In the genomic region with DNA sequence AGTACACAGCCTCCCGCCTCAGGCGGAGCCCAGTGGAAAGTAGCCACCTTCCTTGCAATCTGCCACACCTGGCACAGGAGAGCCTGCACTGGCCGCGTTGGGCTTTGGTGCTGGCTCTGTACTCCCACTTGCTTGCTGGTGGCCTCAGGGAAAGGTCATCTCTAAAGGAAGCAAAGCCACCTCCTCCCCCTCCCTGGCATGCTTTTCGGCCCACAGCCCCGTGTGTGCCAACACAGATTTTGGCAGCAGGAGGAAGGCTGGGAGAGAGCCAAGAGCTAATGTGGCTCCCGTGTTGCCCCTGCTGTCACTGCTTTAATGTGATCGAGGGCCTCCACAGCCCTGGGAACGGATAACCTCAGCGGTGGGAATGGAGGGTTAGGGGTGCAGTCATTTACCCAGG, we compare ENCODE assay signal across 8 mouse cellular contexts.
DNase-seq lines count a peak whose midpoint lies in the region; ATAC-seq and TF ChIP-seq lines count a peak whose summit lies in the region.

No protein-coding gene starts in this region.

- no peak overlapping the region for H3K9ac ChIP-seq in midbrain, embryonic 15.5 days

- no peak for TF ChIP-seq POLR2A in thymus, adult 2 months (IDR thresholded peaks at IDR 0.05; ENCODE audit: control insufficient read depth, extremely low read depth, insufficient read depth, low read length, poor library complexity)

- no peaks in the 10 kb centered on the region; the same call in 1 of the 2 replicates for H3K27me3 ChIP-seq in midbrain, embryonic 15.5 days (replicated peaks)
- no peaks in the 10 kb centered on the region for H3K27me3 ChIP-seq in thymus, adult 2 months (ENCODE audit: control insufficient read depth, insufficient read depth, low read length)

- peak; percentile 58; the same call in 1 of the 2 replicates for ATAC-seq in midbrain, embryonic 15.5 days (replicated peaks)

- no peaks in the 10 kb centered on the region for H3K9me3 ChIP-seq in midbrain, embryonic 15.5 days

- no peak for TF ChIP-seq CTCF in thymus, adult 2 months (IDR thresholded peaks at IDR 0.05; ENCODE audit: borderline replicate concordance, control insufficient read depth, extremely low read depth, insufficient read depth, low read length, poor library complexity)

- WGBS in midbrain, embryonic 15.5 days: 31% methylated on average over 10 of the region's 10 CpGs
- WGBS in thymus, adult 2 months: 89% methylated on average over 10 of the region's 10 CpGs

- peak; percentile 91 for DNase-seq in left cerebral cortex, postnatal 4 days
- no peak for DNase-seq in left cerebral cortex, adult 9 months (ENCODE audit: low spot score in 2 of 2)
- peak; percentile 75 for DNase-seq in cerebellum, adult 9-11 months
- DNase-seq in gastrocnemius, postnatal 36 days: peak; percentile 40 to 47
- peak; percentile 57 for DNase-seq in kidney, postnatal 10 days
- DNase-seq in B cell, adult 2 months: no peak
- no peak for DNase-seq in thymus, adult 2 months

- H3K4me1 ChIP-seq in midbrain, embryonic 15.5 days: peaks cover 42% of the 10 kb centered on the region
- H3K4me1 ChIP-seq in thymus, adult 2 months (replicated peaks; ENCODE audit: control insufficient read depth, insufficient read depth, low read length): no peaks in the 10 kb centered on the region

- H3K36me3 ChIP-seq in midbrain, embryonic 15.5 days (replicated peaks): no peaks in the 10 kb centered on the region
- no peaks in the 10 kb centered on the region for H3K36me3 ChIP-seq in thymus, adult 2 months (ENCODE audit: control insufficient read depth, insufficient read depth, low read length)

- H3K27ac ChIP-seq in midbrain, embryonic 15.5 days: 0 out of 2 replicates have a peak overlapping the region, but pooled peaks have one; percentile 55
- no peak overlapping the region for H3K27ac ChIP-seq in thymus, adult 2 months (ENCODE audit: control insufficient read depth, insufficient read depth, low read length)

- H3K4me3 ChIP-seq in midbrain, embryonic 15.5 days: no peak overlapping the region
- H3K4me3 ChIP-seq in thymus, adult 2 months (ENCODE audit: control insufficient read depth, insufficient read depth, low read length): no peak overlapping the region

- H3K4me2 ChIP-seq in midbrain, embryonic 15.5 days: no peak overlapping the region

- intact Hi-C loops in left cerebral cortex, postnatal 4 days (cut with DNase I): no loop called here
- intact Hi-C loops in gastrocnemius, postnatal 36 days (cut with DNase I): no loop called here

Comparison
In these comparisons a context has a peak if more than half of its experiments do, and no peak if none do; other contexts are left out.
1. DNase-seq: peak in left cerebral cortex, postnatal 4 days (single experiment), cerebellum, adult 9-11 months (single experiment), gastrocnemius, postnatal 36 days (2 of 2) and kidney, postnatal 10 days (single experiment); none in left cerebral cortex, adult 9 months (0 of 2), B cell, adult 2 months (0 of 2) and thymus, adult 2 months (single experiment).